Mouse (Mus musculus) stomach, embryonic 15.5 days (tissue): ENCODE measurements around the gene Zfp120. TPM values are rescaled to one million over a fixed set of nuclear protein-coding genes. Genes with fewer than 3 reads are reported as not detected.
"Not testable (repeated sequence)": the region's sequence is repeated elsewhere in the genome, so short reads cannot be mapped to it uniquely, and the experiment has no call there.

Experiments
- ATAC-seq: fragments of 200-750 bp; cut with Nextera tagmentation; 2 replicates; pipeline ENCODE4 v1.8.0; 2017; ENCODE audit warnings: low read depth, moderate number of reproducible peaks, moderate TSS enrichment; ENCODE audit not compliant: insufficient read depth, low FRiP score
- H3K27ac ChIP-seq: fragments of 300-500 bp; sonication (generic); 2 replicates; pipeline ENCODE4 v1.5.1; 2015; ENCODE audit warnings: mild to moderate bottlenecking, inconsistent platforms
- H3K27me3 ChIP-seq: fragments of 300-500 bp; sonication (generic); replicated peaks from 2 replicates; pipeline ENCODE4 v1.6.1; 2015; ENCODE audit warnings: inconsistent platforms
- H3K36me3 ChIP-seq: fragments of 300-500 bp; sonication (generic); 2 replicates; pipeline ENCODE4 v1.6.1; 2015; ENCODE audit warnings: inconsistent platforms
- H3K4me1 ChIP-seq: fragments of 300-500 bp; sonication (generic); 2 replicates; pipeline ENCODE4 v1.6.1; 2015; ENCODE audit warnings: inconsistent platforms
- H3K4me2 ChIP-seq: fragments of 300-500 bp; sonication (generic); 2 replicates; pipeline ENCODE4 v1.6.1; 2015; ENCODE audit warnings: mild to moderate bottlenecking, inconsistent platforms
- H3K4me3 ChIP-seq: fragments of 300-500 bp; sonication (generic); replicated peaks from 2 replicates; pipeline ENCODE4 v1.5.1; 2015; ENCODE audit warnings: inconsistent platforms
- H3K9ac ChIP-seq: fragments of 300-500 bp; sonication (generic); 2 replicates; pipeline ENCODE4 v1.6.1; 2015; ENCODE audit warnings: inconsistent platforms
- H3K9me3 ChIP-seq: fragments of 300-500 bp; sonication (generic); 2 replicates; pipeline ENCODE4 v1.6.1; 2016; ENCODE audit warnings: inconsistent platforms
- WGBS: fragments of 180-500 bp; shearing (Covaris S2); methylation state at CpG from one replicate; pipeline ENCODE4 v1.1.7; 2015; 5-methylcytosine and 5-hydroxymethylcytosine counted together
- polyA plus RNA-seq: library from polyadenylated mRNA; unstranded; fragments of >200 nt; fragmentation: Nextera tagmentation; extraction: Ambion mirVana; gene quantifications from 2 replicates; pipeline ENCODE4 v1.2.1, GENCODE M21; 2015

Gene Zfp120
- 8.2 and 8.4 TPM in 2 replicates for polyA plus RNA-seq

GRCm38 (mm10) chr2:150136435-150136897 is at the start of gene Zfp120:
Gene Zfp120 (minus strand): TSS chr2:150136708.
- WGBS = 0% methylated on average over 13 of the region's 13 CpGs
- Histone ChIP-seq H3K9me3 (no peaks in the 10 kb centered on the region), H3K4me1 (0 out of 2 replicates have a peak, but pooled peaks cover 3% of the 10 kb centered on the region), H3K27ac (peak within 1 kb of the TSS; percentile 57), H3K4me2 (peak within 1 kb of the TSS; percentile 59), H3K4me3 (peak within 1 kb of the TSS; percentile 60), H3K27me3 (no peaks in the 10 kb centered on the region), H3K9ac (peak within 1 kb of the TSS; percentile 42; the same call in 1 of the 2 replicates), H3K36me3 (no peaks in the 10 kb centered on the region)
- ATAC-seq = peak; percentile 100

- not testable (repeated sequence) for ATAC-seq, H3K4me3 ChIP-seq, H3K27ac ChIP-seq, H3K4me2 ChIP-seq, H3K36me3 ChIP-seq, H3K27me3 ChIP-seq, H3K9ac ChIP-seq, H3K9me3 ChIP-seq, H3K4me1 ChIP-seq
- 73% methylated on average over 7 of the region's 7 CpGs for WGBS
Observed at GRCm38 (mm10) chr2:150181570-150181999, 45.1 kb upstream of the Zfp120 start, which contains the start of gene Gm14139. Gene Gm14139 (plus strand): TSS chr2:150181755.

GRCm38 (mm10) chr2:150181046-150181445 is 44.5 kb upstream of the Zfp120 start:
- H3K36me3 ChIP-seq, ATAC-seq, H3K9me3 ChIP-seq, H3K4me2 ChIP-seq, H3K27ac ChIP-seq, H3K9ac ChIP-seq, H3K4me3 ChIP-seq, H3K4me1 ChIP-seq, H3K27me3 ChIP-seq: not testable (repeated sequence)

GRCm38 (mm10) chr2:150179579-150179978 is 43.1 kb upstream of the Zfp120 start, which contains the start of gene Gm10770:
Gene Gm10770 (minus strand): TSS chr2:150179679.
- not testable (repeated sequence) for H3K27ac ChIP-seq, H3K4me3 ChIP-seq, H3K9ac ChIP-seq, H3K4me2 ChIP-seq, H3K27me3 ChIP-seq, ATAC-seq, H3K4me1 ChIP-seq, H3K9me3 ChIP-seq, H3K36me3 ChIP-seq
- WGBS = 82% methylated on average over 4 of the region's 4 CpGs

- H3K4me3 ChIP-seq = no peak overlapping the region
- H3K9ac ChIP-seq = no peak overlapping the region
- H3K4me2 ChIP-seq = no peak overlapping the region
- peaks cover 4% of the 10 kb centered on the region; the same call in 1 of the 2 replicates for H3K9me3 ChIP-seq
- no peaks in the 10 kb centered on the region for H3K4me1 ChIP-seq
- H3K27me3 ChIP-seq = no peaks in the 10 kb centered on the region
- ATAC-seq = no peak
- H3K27ac ChIP-seq = no peak overlapping the region
- no peaks in the 10 kb centered on the region for H3K36me3 ChIP-seq
Observed at GRCm38 (mm10) chr2:150173833-150174232, 37.3 kb upstream of the Zfp120 start.

GRCm38 (mm10) chr2:150166703-150167102 is 30.2 kb upstream of the Zfp120 start:
- Histone ChIP-seq H3K27me3 (no peaks in the 10 kb centered on the region), H3K36me3 (no peaks in the 10 kb centered on the region), H3K4me2 (no peak overlapping the region), H3K4me3 (no peak overlapping the region), H3K4me1 (no peaks in the 10 kb centered on the region), H3K9me3 (no peaks in the 10 kb centered on the region), H3K27ac (no peak overlapping the region), H3K9ac (no peak overlapping the region)
- no peak for ATAC-seq

GRCm38 (mm10) chr2:150132773-150133172 is 3.7 kb downstream of the Zfp120 start:
- Histone ChIP-seq H3K36me3 (peaks cover 10% of the 10 kb centered on the region), H3K27ac (no peak overlapping the region), H3K9ac (no peak overlapping the region), H3K4me3 (no peak overlapping the region), H3K27me3 (no peaks in the 10 kb centered on the region), H3K4me1 (0 out of 2 replicates have a peak, but pooled peaks cover 3% of the 10 kb centered on the region), H3K4me2 (no peak overlapping the region), H3K9me3 (no peaks in the 10 kb centered on the region)
- ATAC-seq = no peak
- 82% methylated on average over 2 of the region's 2 CpGs for WGBS

- H3K36me3 ChIP-seq = peaks cover 11% of the 10 kb centered on the region
- WGBS = 76% methylated on average over 1 of the region's 1 CpGs
- not testable (repeated sequence) for H3K27ac ChIP-seq, H3K9ac ChIP-seq, H3K4me2 ChIP-seq, ATAC-seq, H3K9me3 ChIP-seq, H3K27me3 ChIP-seq, H3K4me3 ChIP-seq, H3K4me1 ChIP-seq
Observed at GRCm38 (mm10) chr2:150132002-150132401, 4.5 kb downstream of the Zfp120 start.

GRCm38 (mm10) chr2:150111247-150111912 is 25.1 kb downstream of the Zfp120 start:
- ATAC-seq = no peak
- Histone ChIP-seq H3K4me3 (no peak overlapping the region), H3K4me2 (no peak overlapping the region)

GRCm38 (mm10) chr2:150099618-150100017 is 36.9 kb downstream of the Zfp120 start:
- WGBS = 7% methylated on average over 2 of the region's 2 CpGs
- not testable (repeated sequence) for ATAC-seq, H3K4me1 ChIP-seq, H3K4me2 ChIP-seq, H3K9me3 ChIP-seq, H3K27me3 ChIP-seq, H3K27ac ChIP-seq, H3K4me3 ChIP-seq, H3K36me3 ChIP-seq, H3K9ac ChIP-seq

More at GRCm38 (mm10) chr2:150111247-150111912, 25.1 kb downstream of the Zfp120 start:
- H3K4me1 ChIP-seq = no peaks in the 10 kb centered on the region
- H3K36me3 ChIP-seq = peaks cover 11% of the 10 kb centered on the region
- no peak overlapping the region for H3K27ac ChIP-seq
- no peaks in the 10 kb centered on the region for H3K27me3 ChIP-seq
- WGBS = 82% methylated on average over 10 of the region's 10 CpGs
- H3K9ac ChIP-seq = no peak overlapping the region
- no peaks in the 10 kb centered on the region for H3K9me3 ChIP-seq
